Mouse (Mus musculus): ENCODE data around the gene Msh5. TPM values are rescaled to one million over a fixed set of nuclear protein-coding genes. Genes with fewer than 3 reads are reported as not detected.
A peak's percentile ranks its signal among the peaks of the same experiment; 100 is the strongest.

Gene Msh5
- polyA plus RNA-seq, 1 experiment from 2014 or later, result 1.8 TPM

- H3K9ac ChIP-seq (replicated peaks; ENCODE audit: low read depth), result no peak within 1 kb of the TSS
- no peak within 1 kb of the TSS for H3K27ac ChIP-seq (ENCODE audit: low read length)
- H3K4me3 ChIP-seq (ENCODE audit: low read depth, low read length), result no peak within 1 kb of the TSS
- ATAC-seq (peak; percentile 49), DNase-seq (ENCODE audit: low spot score) (peak; percentile 27)
- H3K4me1 ChIP-seq (ENCODE audit: insufficient read depth, low read depth, low read length), result no peaks in the 10 kb centered on the region; the same call in 1 of the 2 replicates
- no peaks in the 10 kb centered on the region for H3K9me3 ChIP-seq (ENCODE audit: low read length)
- no peaks in the 10 kb centered on the region for H3K27me3 ChIP-seq (replicated peaks; ENCODE audit: insufficient read depth, low read length)
- peaks cover 22% of the 10 kb centered on the region for H3K36me3 ChIP-seq (ENCODE audit: insufficient read depth, low read length)
- no peak within 1 kb of the TSS for H3K4me2 ChIP-seq (replicated peaks; ENCODE audit: low read depth, low read length)
- TF ChIP-seq EP300 (IDR thresholded peaks at IDR 0.05), result no peak
- no peak for TF ChIP-seq CTCF (IDR thresholded peaks at IDR 0.05)
- 47% methylated on average over 12 of the region's 12 CpGs for WGBS
These were observed 30.2 kb downstream of the Msh5 start, which contains the start of gene Vwa7 for GRCm38 (mm10) chr17:35016376-35016775. Gene Vwa7, plus strand, starts transcription at chr17:35016579.

GRCm38 (mm10) chr17:35015296-35015695 lies 31.2 kb downstream of the Msh5 start:
- Histone ChIP-seq H3K36me3 (ENCODE audit: insufficient read depth, low read length) (peaks cover 28% of the 10 kb centered on the region), H3K9me3 (ENCODE audit: low read length) (no peaks in the 10 kb centered on the region), H3K4me3 (ENCODE audit: low read depth, low read length) (no peak overlapping the region), H3K4me2 (replicated peaks; ENCODE audit: low read depth, low read length) (no peak overlapping the region), H3K27me3 (replicated peaks; ENCODE audit: insufficient read depth, low read length) (no peaks in the 10 kb centered on the region), H3K27ac (ENCODE audit: low read length) (no peak overlapping the region), H3K4me1 (ENCODE audit: insufficient read depth, low read depth, low read length) (no peaks in the 10 kb centered on the region; the same call in 1 of the 2 replicates), H3K9ac (replicated peaks; ENCODE audit: low read depth) (no peak overlapping the region)
- no peak for TF ChIP-seq CTCF (IDR thresholded peaks at IDR 0.05)
- TF ChIP-seq EP300 (IDR thresholded peaks at IDR 0.05), result no peak
- 89% methylated on average over 16 of the region's 16 CpGs for WGBS
- ATAC-seq (no peak), DNase-seq (ENCODE audit: low spot score) (no peak)

- Histone ChIP-seq H3K9ac (replicated peaks; ENCODE audit: low read depth) (no peak overlapping the region), H3K9me3 (ENCODE audit: low read length) (no peaks in the 10 kb centered on the region), H3K4me3 (ENCODE audit: low read depth, low read length) (no peak overlapping the region), H3K36me3 (ENCODE audit: insufficient read depth, low read length) (peaks cover 28% of the 10 kb centered on the region), H3K27ac (ENCODE audit: low read length) (no peak overlapping the region), H3K4me2 (replicated peaks; ENCODE audit: low read depth, low read length) (no peak overlapping the region), H3K27me3 (replicated peaks; ENCODE audit: insufficient read depth, low read length) (no peaks in the 10 kb centered on the region), H3K4me1 (ENCODE audit: insufficient read depth, low read depth, low read length) (no peaks in the 10 kb centered on the region; the same call in 1 of the 2 replicates)
- no peak for DNase-seq (ENCODE audit: low spot score)
- 75% methylated on average over 6 of the region's 6 CpGs for WGBS
- no peak for ATAC-seq
- no peak for TF ChIP-seq CTCF (IDR thresholded peaks at IDR 0.05)
- no peak for TF ChIP-seq EP300 (IDR thresholded peaks at IDR 0.05)
These were observed 33.3 kb downstream of the Msh5 start for GRCm38 (mm10) chr17:35013221-35013620.

GRCm38 (mm10) chr17:35012430-35012829 lies 34.1 kb downstream of the Msh5 start:
- no peak overlapping the region for H3K9ac ChIP-seq (replicated peaks; ENCODE audit: low read depth)
- no peak for ATAC-seq
- peaks cover 28% of the 10 kb centered on the region for H3K36me3 ChIP-seq (ENCODE audit: insufficient read depth, low read length)
- H3K27me3 ChIP-seq (replicated peaks; ENCODE audit: insufficient read depth, low read length), result no peaks in the 10 kb centered on the region
- no peaks in the 10 kb centered on the region for H3K9me3 ChIP-seq (ENCODE audit: low read length)
- no peak for DNase-seq (ENCODE audit: low spot score)
- H3K4me1 ChIP-seq (ENCODE audit: insufficient read depth, low read depth, low read length), result no peaks in the 10 kb centered on the region; the same call in 1 of the 2 replicates
- H3K4me3 ChIP-seq (ENCODE audit: low read depth, low read length), result no peak overlapping the region
- no peak overlapping the region for H3K27ac ChIP-seq (ENCODE audit: low read length)
- TF ChIP-seq EP300 (IDR thresholded peaks at IDR 0.05) (no peak), CTCF (IDR thresholded peaks at IDR 0.05) (no peak)
- H3K4me2 ChIP-seq (replicated peaks; ENCODE audit: low read depth, low read length), result no peak overlapping the region
- 84% methylated on average over 13 of the region's 13 CpGs for WGBS

- H3K36me3 ChIP-seq (ENCODE audit: insufficient read depth, low read length), result peaks cover 28% of the 10 kb centered on the region
- ATAC-seq (no peak), DNase-seq (ENCODE audit: low spot score) (no peak)
- no peaks in the 10 kb centered on the region for H3K4me1 ChIP-seq (ENCODE audit: insufficient read depth, low read depth, low read length)
- H3K9ac ChIP-seq (replicated peaks; ENCODE audit: low read depth), result no peak overlapping the region
- TF ChIP-seq CTCF (IDR thresholded peaks at IDR 0.05) (no peak), EP300 (IDR thresholded peaks at IDR 0.05) (no peak)
- no peaks in the 10 kb centered on the region for H3K9me3 ChIP-seq (ENCODE audit: low read length)
- H3K27ac ChIP-seq (ENCODE audit: low read length), result no peak overlapping the region
- H3K4me2 ChIP-seq (replicated peaks; ENCODE audit: low read depth, low read length), result no peak overlapping the region
- no peaks in the 10 kb centered on the region for H3K27me3 ChIP-seq (replicated peaks; ENCODE audit: insufficient read depth, low read length)
- WGBS, result 91% methylated on average over 8 of the region's 8 CpGs
- no peak overlapping the region for H3K4me3 ChIP-seq (ENCODE audit: low read depth, low read length)
These were observed 35.1 kb downstream of the Msh5 start for GRCm38 (mm10) chr17:35011440-35011839.

GRCm38 (mm10) chr17:35009586-35009985 lies 37.0 kb downstream of the Msh5 start:
- TF ChIP-seq CTCF (IDR thresholded peaks at IDR 0.05), result no peak
- TF ChIP-seq EP300 (IDR thresholded peaks at IDR 0.05), result no peak
- Histone ChIP-seq H3K27me3 (replicated peaks; ENCODE audit: insufficient read depth, low read length) (no peaks in the 10 kb centered on the region), H3K4me1 (ENCODE audit: insufficient read depth, low read depth, low read length) (no peaks in the 10 kb centered on the region), H3K9me3 (ENCODE audit: low read length) (no peaks in the 10 kb centered on the region), H3K27ac (ENCODE audit: low read length) (no peak overlapping the region), H3K36me3 (ENCODE audit: insufficient read depth, low read length) (peaks cover 28% of the 10 kb centered on the region), H3K4me2 (replicated peaks; ENCODE audit: low read depth, low read length) (no peak overlapping the region), H3K9ac (replicated peaks; ENCODE audit: low read depth) (no peak overlapping the region), H3K4me3 (ENCODE audit: low read depth, low read length) (no peak overlapping the region)
- DNase-seq (ENCODE audit: low spot score) (no peak), ATAC-seq (no peak)
- 87% methylated on average over 7 of the region's 7 CpGs for WGBS

All from lung, postnatal 0 days (tissue).